ENCODE assay signal across 10 mouse cellular contexts in genomic region chr13:80940860-80941630, GRCm38 (mm10). TPM values are rescaled to one million over a fixed set of nuclear protein-coding genes. Genes with fewer than 3 reads are reported as not detected.
DNase-seq lines count a peak whose midpoint lies in the region; ATAC-seq and TF ChIP-seq lines count a peak whose summit lies in the region.
"Had no signal": no experiment of that assay in that cellular context is flagged by ENCODE, and none has a peak within 500 bp of the region (broad histone marks: within the 10 kb centered on the region; RNA-seq: fewer than 3 reads in every experiment).

No protein-coding gene starts in this region.

- H3K36me3 ChIP-seq in myocyte (ENCODE audit: control insufficient read depth, insufficient read depth): peaks cover 4% of the 10 kb centered on the region
- no peaks in the 10 kb centered on the region for H3K36me3 ChIP-seq in forebrain, embryonic 12.5 days (replicated peaks)
- H3K36me3 ChIP-seq in forebrain, embryonic 15.5 days: no peaks in the 10 kb centered on the region
- H3K36me3 ChIP-seq: embryonic facial prominence, embryonic 13.5 days; midbrain, embryonic 12.5 days had no signal

- peak overlapping the region; percentile 67 for H3K4me2 ChIP-seq in myocyte (ENCODE audit: low read depth)
- H3K4me2 ChIP-seq in forebrain, embryonic 12.5 days: no peak overlapping the region
- no peak overlapping the region for H3K4me2 ChIP-seq in forebrain, embryonic 15.5 days (replicated peaks)
- H3K4me2 ChIP-seq: embryonic facial prominence, embryonic 13.5 days; midbrain, embryonic 12.5 days had no signal

- H3K27me3 ChIP-seq in myocyte (ENCODE audit: control insufficient read depth, insufficient read depth, insufficient read length): no peaks in the 10 kb centered on the region
- no peaks in the 10 kb centered on the region for H3K27me3 ChIP-seq in forebrain, embryonic 12.5 days
- no peaks in the 10 kb centered on the region for H3K27me3 ChIP-seq in forebrain, embryonic 15.5 days
- H3K27me3 ChIP-seq: embryonic facial prominence, embryonic 13.5 days; midbrain, embryonic 12.5 days had no signal

- H3K79me2 ChIP-seq in myocyte (ENCODE audit: control insufficient read depth, insufficient read depth): no peaks in the 10 kb centered on the region

- H3K27ac ChIP-seq in forebrain, embryonic 12.5 days: no peak overlapping the region
- no peak overlapping the region for H3K27ac ChIP-seq in forebrain, embryonic 15.5 days (replicated peaks)
- H3K27ac ChIP-seq: embryonic facial prominence, embryonic 13.5 days; midbrain, embryonic 12.5 days had no signal

- no peaks in the 10 kb centered on the region for H3K9me3 ChIP-seq in forebrain, embryonic 12.5 days
- H3K9me3 ChIP-seq in forebrain, embryonic 15.5 days: no peaks in the 10 kb centered on the region
- H3K9me3 ChIP-seq: embryonic facial prominence, embryonic 13.5 days; midbrain, embryonic 12.5 days had no signal

- ATAC-seq in granulocyte monocyte progenitor cell, adult 5-6 weeks (replicated peaks; ENCODE audit: poor library complexity, severe bottlenecking): peak; percentile 85
- no peak for ATAC-seq in forebrain, embryonic 12.5 days (ENCODE audit: low FRiP score)
- no peak for ATAC-seq in forebrain, embryonic 15.5 days (replicated peaks)

- no peaks in the 10 kb centered on the region for H3K4me1 ChIP-seq in forebrain, embryonic 12.5 days
- no peaks in the 10 kb centered on the region for H3K4me1 ChIP-seq in forebrain, embryonic 15.5 days
- H3K4me1 ChIP-seq: midbrain, embryonic 12.5 days had no signal

- WGBS in forebrain, embryonic 12.5 days: 74% methylated on average over 10 of the region's 10 CpGs
- WGBS in forebrain, embryonic 15.5 days: 75% methylated on average over 10 of the region's 10 CpGs

- no peak for TF ChIP-seq POLR2A in myocyte (IDR thresholded peaks at IDR 0.05; ENCODE audit: insufficient read length, low read depth)

- no peak overlapping the region for H3K4me3 ChIP-seq in myocyte
- no peak overlapping the region for H3K4me3 ChIP-seq in forebrain, embryonic 12.5 days (replicated peaks)
- H3K4me3 ChIP-seq in forebrain, embryonic 15.5 days: no peak overlapping the region
- H3K4me3 ChIP-seq: embryonic facial prominence, embryonic 13.5 days; midbrain, embryonic 12.5 days had no signal

- DNase-seq in ovary, postnatal 36 days (ENCODE audit: low spot score): peak; percentile 39
- DNase-seq in ovary, postnatal 10 days (ENCODE audit: low spot score): no peak
- DNase-seq in adrenal gland, adult 18-20 months (ENCODE audit: low spot score in 2 of 2): peak; percentile 44 to 50
- peak; percentile 62 for DNase-seq in kidney, postnatal 14 days

- no peak overlapping the region for H3K9ac ChIP-seq in forebrain, embryonic 12.5 days
- H3K9ac ChIP-seq in forebrain, embryonic 15.5 days (replicated peaks): no peak overlapping the region
- H3K9ac ChIP-seq: embryonic facial prominence, embryonic 13.5 days; midbrain, embryonic 12.5 days had no signal

- no peak overlapping the region for H3ac ChIP-seq in myocyte (ENCODE audit: control insufficient read depth, insufficient read length)

TF ChIP-seq in myocyte, 11 proteins besides CTCF, POLR2A, EP300 and RAD21:
- TF ChIP-seq TCF3 (IDR thresholded peaks at IDR 0.05; ENCODE audit: insufficient read length, low read depth) (no peak), E2F4 (IDR thresholded peaks at IDR 0.05; ENCODE audit: insufficient read depth) (no peak), SRF (IDR thresholded peaks at IDR 0.05; ENCODE audit: control insufficient read depth, insufficient read length, low read depth) (no peak), MYOG (IDR thresholded peaks at IDR 0.05; ENCODE audit: control insufficient read depth in 1 of 3, insufficient read depth in 1 of 3, insufficient read length in 2 of 3, low read depth in 2 of 3) (peak in 2 of 3 experiments; percentile 34 to 35), TCF12 (IDR thresholded peaks at IDR 0.05; ENCODE audit: insufficient read depth, poor library complexity, severe bottlenecking) (peak; percentile 13), REST (IDR thresholded peaks at IDR 0.05; ENCODE audit: insufficient read depth, insufficient read length) (no peak), POLR2AphosphoS2 (IDR thresholded peaks at IDR 0.05; ENCODE audit: insufficient read length, low read depth) (no peak), USF1 (IDR thresholded peaks at IDR 0.05; ENCODE audit: low read depth) (no peak), MYOD1 (IDR thresholded peaks at IDR 0.05; ENCODE audit: control insufficient read depth in 1 of 3, insufficient read length in 2 of 3, low read depth in 2 of 3) (peak in 1 of 3 experiments; percentile 41), MAX (IDR thresholded peaks at IDR 0.05; ENCODE audit: low read depth) (no peak), CEBPB (IDR thresholded peaks at IDR 0.05; ENCODE audit: insufficient read depth, poor library complexity, severe bottlenecking) (0 out of 2 replicates have a peak, but pooled peaks have one; percentile 1)

RNA-seq across cellular contexts. Expression of gene Arrdc3, which starts 57.9 kb away (rescaled TPM):
- 100 to 1,000 TPM in 1 of 2 experiments, 10 to 100 TPM in 1; 59.6 to 136 TPM for total RNA-seq in adrenal gland, adult 18-20 months (2021)
- 11.3 and 32.6 TPM in 2 replicates for total RNA-seq in granulocyte monocyte progenitor cell, adult 5-6 weeks (2014; fragmentation: Nextera tagmentation)
- total RNA-seq in granulocyte monocyte progenitor cell, adult 5-6 weeks (2017): 31.1 and 34.1 TPM in 2 replicates
- 9.2 TPM for polyA plus RNA-seq in myocyte (2012; fragmentation: generic; extraction: Trizol)
- polyA plus RNA-seq in forebrain, embryonic 12.5 days (2016; fragmentation: Nextera tagmentation; extraction: Ambion mirVana): 62.1 and 76.5 TPM in 2 replicates
- 66.6 and 70.4 TPM in 2 replicates for polyA plus RNA-seq in forebrain, embryonic 15.5 days (2015; fragmentation: Nextera tagmentation; extraction: Ambion mirVana)
